In the genomic region with DNA sequence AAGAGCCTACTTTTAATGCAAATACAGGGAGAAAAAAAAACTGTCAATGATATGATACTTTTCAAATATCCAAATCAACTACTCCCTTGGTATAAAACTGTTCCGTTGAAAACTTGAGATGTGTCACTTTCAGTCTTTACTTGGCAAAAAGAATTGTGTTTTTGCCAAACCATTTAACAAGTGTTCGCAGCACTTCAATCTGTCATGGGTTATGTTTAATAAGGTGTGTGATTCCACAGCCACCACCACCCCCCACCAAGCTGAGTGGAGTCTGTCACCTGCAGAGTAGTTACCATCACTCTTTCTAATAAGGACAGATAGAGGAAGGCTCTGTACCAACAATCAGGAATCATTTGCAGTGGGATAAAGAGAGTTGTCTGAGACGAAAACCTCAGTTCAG, we compare ENCODE assay signal across 18 mouse cellular contexts.
"Had no signal": no experiment of that assay in that cellular context is flagged by ENCODE, and none has a peak within 500 bp of the region (broad histone marks: within the 10 kb centered on the region; RNA-seq: fewer than 3 reads in every experiment).

No protein-coding gene starts in this region.

- ATAC-seq: midbrain, embryonic 16.5 days had no signal

- H3K4me3 ChIP-seq: midbrain, embryonic 10.5 days; myocyte; neural tube, embryonic 13.5 days; neural tube, embryonic 15.5 days had no signal

- DNase-seq: lung, adult 18-20 months; lung, embryonic 14.5 days; lung, postnatal 10 days; lung, postnatal 4 days; midbrain, embryonic 14.5 days; retina, postnatal 1 day; right cerebral cortex, adult 18-20 months; right cerebral cortex, postnatal 25 days; right cerebral cortex, postnatal 4 days; spleen, adult 18-20 months; thymus, adult 18-20 months; thymus, postnatal 14 days; thymus, postnatal 36 days had no signal

- H3K27ac ChIP-seq: midbrain, embryonic 10.5 days; neural tube, embryonic 13.5 days; neural tube, embryonic 15.5 days had no signal

- H3K4me1 ChIP-seq: midbrain, embryonic 10.5 days; neural tube, embryonic 13.5 days; neural tube, embryonic 15.5 days had no signal

- H3K36me3 ChIP-seq: midbrain, embryonic 10.5 days; neural tube, embryonic 13.5 days; neural tube, embryonic 15.5 days had no signal

- H3K27me3 ChIP-seq: neural tube, embryonic 13.5 days; neural tube, embryonic 15.5 days had no signal

- H3K4me2 ChIP-seq: lung, embryonic 14.5 days; neural tube, embryonic 13.5 days; neural tube, embryonic 15.5 days had no signal

- H3K9me3 ChIP-seq: midbrain, embryonic 10.5 days; neural tube, embryonic 13.5 days; neural tube, embryonic 15.5 days had no signal

- H3K9ac ChIP-seq: lung, embryonic 14.5 days; neural tube, embryonic 13.5 days; neural tube, embryonic 15.5 days had no signal
